8 mouse cellular contexts compared by ENCODE assay signal in genomic region chr12:86242563-86242962, GRCm38 (mm10). TPM values are rescaled to one million over a fixed set of nuclear protein-coding genes. Genes with fewer than 3 reads are reported as not detected.
DNase-seq lines count a peak whose midpoint lies in the region; ATAC-seq and TF ChIP-seq lines count a peak whose summit lies in the region.

No protein-coding gene starts in this region.

- TF ChIP-seq POLR2A in bone marrow, adult 2 months (IDR thresholded peaks at IDR 0.05; ENCODE audit: borderline replicate concordance, control insufficient read depth, low read depth, low read length), result no peak
- no peak for TF ChIP-seq POLR2A in small intestine, adult 2 months (IDR thresholded peaks at IDR 0.05; ENCODE audit: low read depth, low read length)

- no peaks in the 10 kb centered on the region for H3K27me3 ChIP-seq in lung, embryonic 15.5 days
- no peaks in the 10 kb centered on the region for H3K27me3 ChIP-seq in small intestine, adult 2 months (ENCODE audit: control insufficient read depth, insufficient read depth, low read length)

- TF ChIP-seq CTCF in bone marrow, adult 2 months (IDR thresholded peaks at IDR 0.05; ENCODE audit: control insufficient read depth, insufficient read depth, low read length), result no peak
- TF ChIP-seq CTCF in small intestine, adult 2 months (IDR thresholded peaks at IDR 0.05; ENCODE audit: extremely low read depth, insufficient read length, insufficient replicate concordance, low read depth, low read length), result no peak

- DNase-seq in CD4-positive, CD25-positive, alpha-beta regulatory T cell, adult 2 months (ENCODE audit: low read depth, low spot score), result peak; percentile 49
- DNase-seq in layer of hippocampus, adult 9-10 months (ENCODE audit: low spot score), result no peak
- no peak for DNase-seq in layer of hippocampus, adult 18-20 months (ENCODE audit: low spot score in 2 of 2)

- H3K9me3 ChIP-seq in lung, embryonic 15.5 days, result no peaks in the 10 kb centered on the region

- peaks cover 2% of the 10 kb centered on the region; the same call in 1 of the 2 replicates for H3K4me1 ChIP-seq in bone marrow, adult 2 months (ENCODE audit: control insufficient read depth, insufficient read depth, low read length)
- H3K4me1 ChIP-seq in lung, embryonic 15.5 days, result peaks cover 16% of the 10 kb centered on the region
- peaks cover 4% of the 10 kb centered on the region; the same call in 1 of the 2 replicates for H3K4me1 ChIP-seq in small intestine, adult 2 months (ENCODE audit: control insufficient read depth, insufficient read depth, insufficient read length, low read length)

- ATAC-seq in CD4-positive, CD25-positive, alpha-beta regulatory T cell, adult 4 months, result no peak
- peak; percentile 63 to 77 for ATAC-seq in hematopoietic stem cell, adult 5-6 weeks (replicated peaks in 1 of 2; ENCODE audit: insufficient read depth in 1 of 2, low FRiP score in 2 of 2, low TSS enrichment in 1 of 2, low read depth in 1 of 2, poor library complexity in 2 of 2, severe bottlenecking in 2 of 2)
- ATAC-seq in lung, embryonic 15.5 days (ENCODE audit: borderline replicate concordance, extremely low read depth, low FRiP score, low TSS enrichment), result no peak

- H3K4me3 ChIP-seq in bone marrow, adult 2 months (replicated peaks; ENCODE audit: control insufficient read depth, low read depth, low read length), result peak overlapping the region; percentile 88
- peak overlapping the region; percentile 88 for H3K4me3 ChIP-seq in lung, embryonic 15.5 days
- peak overlapping the region; percentile 81 for H3K4me3 ChIP-seq in small intestine, adult 2 months (ENCODE audit: low read depth, low read length)

- peak overlapping the region; percentile 92 for H3K9ac ChIP-seq in lung, embryonic 15.5 days

- 0% methylated on average over 7 of the region's 7 CpGs for WGBS in bone marrow, adult 2 months
- 8% methylated on average over 7 of the region's 7 CpGs for WGBS in lung, embryonic 15.5 days
- WGBS in small intestine, adult 2 months, result 2% methylated on average over 7 of the region's 7 CpGs

- H3K27ac ChIP-seq in bone marrow, adult 2 months (ENCODE audit: control insufficient read depth, insufficient read depth, low read depth, low read length, poor library complexity), result peak overlapping the region; percentile 97
- no peak overlapping the region for H3K27ac ChIP-seq in lung, embryonic 15.5 days
- H3K27ac ChIP-seq in small intestine, adult 2 months (ENCODE audit: insufficient read depth, low read depth, low read length), result peak overlapping the region; percentile 28

- peak overlapping the region; percentile 72 for H3K4me2 ChIP-seq in lung, embryonic 15.5 days

- peaks cover 21% of the 10 kb centered on the region for H3K36me3 ChIP-seq in lung, embryonic 15.5 days
- H3K36me3 ChIP-seq in small intestine, adult 2 months (ENCODE audit: control insufficient read depth, insufficient read depth, low read length), result peaks cover 9% of the 10 kb centered on the region

RNA-seq across cellular contexts. Expression of gene Gpatch2l, which starts 0.9 kb away (rescaled TPM):
- polyA plus RNA-seq in CD4-positive, CD25-positive, alpha-beta regulatory T cell, adult 4 months (2017; shearing (Covaris generic)), result 10 to 100 TPM; 22.5 to 35.4 TPM
- 7.8 and 12.2 TPM in 2 replicates for polyA plus RNA-seq in bone marrow, adult 2 months (2011; ENCODE audit: insufficient read depth, insufficient read length, low replicate concordance, missing spikeins)
- 33.6 and 47.6 TPM in 2 replicates for total RNA-seq in hematopoietic stem cell, adult 5-6 weeks (2017)
- 15.0 and 17.4 TPM in 2 replicates for polyA plus RNA-seq in lung, embryonic 15.5 days (2015; fragmentation: Nextera tagmentation; extraction: Ambion mirVana)
- polyA plus RNA-seq in small intestine, adult 2 months (2012; rRNA removed), result 2.3 and 4.3 TPM in 2 replicates
- total RNA-seq in layer of hippocampus, adult 18-20 months (2021), result 10 to 100 TPM; 28.4 to 32.9 TPM

Comparison
In these comparisons a context has a peak if more than half of its experiments do, and no peak if none do; other contexts are left out.
1. ATAC-seq: peak in hematopoietic stem cell, adult 5-6 weeks (2 of 2); none in CD4-positive, CD25-positive, alpha-beta regulatory T cell, adult 4 months (single experiment) and lung, embryonic 15.5 days (single experiment).
2. Peak in every context shown above with its lines, with median percentiles within 50 percentile points of each other: H3K4me3 ChIP-seq.